Mouse (Mus musculus): ENCODE data around the gene Naxd. TPM values are rescaled to one million over a fixed set of nuclear protein-coding genes. Genes with fewer than 3 reads are reported as not detected.
"Not testable (repeated sequence)": the region's sequence is repeated elsewhere in the genome, so short reads cannot be mapped to it uniquely, and the experiment has no call there.

Gene Naxd
- polyA plus RNA-seq, 1 experiment from 2014 or later, result 105 TPM

- under 1% methylated on average over 53 of the region's 53 CpGs for WGBS
- Histone ChIP-seq H3K27ac (peak within 1 kb of the TSS; percentile 94), H3K27me3 (replicated peaks) (no peaks in the 10 kb centered on the region), H3K4me2 (peak within 1 kb of the TSS; percentile 88), H3K36me3 (no peaks in the 10 kb centered on the region), H3K4me1 (peaks cover 15% of the 10 kb centered on the region), H3K9ac (peak within 1 kb of the TSS; percentile 97), H3K9me3 (no peaks in the 10 kb centered on the region), H3K4me3 (replicated peaks) (peak within 1 kb of the TSS; percentile 92)
- peak; percentile 82 for ATAC-seq (ENCODE audit: insufficient read depth, low FRiP score, low read depth)
Measured at GRCm38 (mm10) chr8:11550281-11550948, 53.1 kb downstream of the Naxd start, which contains the start of gene Cars2. TSS of gene Cars2 (minus strand) at chr8:11550783.

DNA sequence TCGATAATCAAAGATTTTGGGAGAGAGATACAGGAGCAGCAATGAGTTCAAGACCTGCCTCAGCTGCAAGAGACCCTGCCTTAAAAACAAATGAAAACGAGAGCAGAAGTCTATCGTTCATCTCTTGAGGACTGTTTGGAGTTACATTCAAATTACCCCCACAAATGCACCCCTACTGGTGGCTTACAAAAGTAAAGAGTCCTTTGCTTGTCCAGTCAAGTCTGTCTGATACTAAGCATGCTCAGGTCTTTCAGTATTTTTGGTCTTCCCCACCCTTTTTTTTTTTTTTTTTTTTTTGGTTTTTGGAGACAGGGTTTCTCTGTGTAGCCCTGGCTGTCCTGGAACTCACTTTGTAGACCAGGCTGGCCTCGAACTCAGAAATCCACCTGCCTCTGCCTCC, 54.2 kb downstream of the Naxd start:
- H3K27me3 ChIP-seq (replicated peaks); H3K9ac ChIP-seq; ATAC-seq (ENCODE audit: insufficient read depth, low FRiP score, low read depth); H3K27ac ChIP-seq; H3K36me3 ChIP-seq; H3K4me2 ChIP-seq; H3K9me3 ChIP-seq; H3K4me3 ChIP-seq (replicated peaks): not testable (repeated sequence)
- 80% methylated on average over 4 of the region's 4 CpGs for WGBS
- peaks cover 15% of the 10 kb centered on the region for H3K4me1 ChIP-seq

DNA sequence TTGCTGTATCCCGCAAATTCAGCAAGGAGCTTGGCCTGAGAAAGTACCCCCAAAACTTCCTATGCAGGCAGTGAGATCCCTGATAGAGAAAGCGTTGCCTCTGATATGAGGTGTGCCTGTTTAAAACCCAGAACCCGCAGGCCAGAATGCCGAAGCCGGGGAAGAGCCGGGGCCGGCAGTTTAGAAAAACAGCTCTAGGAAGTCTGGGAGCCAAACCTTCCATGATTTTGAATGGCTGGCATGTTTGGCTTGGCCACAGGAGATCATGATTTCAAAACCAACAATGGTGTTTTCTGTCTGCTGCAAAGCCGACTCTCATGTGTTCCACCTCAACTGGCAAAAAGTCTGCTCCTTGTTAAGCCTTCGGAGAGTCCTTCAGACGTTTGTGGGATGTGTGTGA, 55.1 kb downstream of the Naxd start:
- Histone ChIP-seq H3K9me3 (no peaks in the 10 kb centered on the region), H3K4me2 (no peak overlapping the region), H3K36me3 (no peaks in the 10 kb centered on the region), H3K4me1 (peaks cover 15% of the 10 kb centered on the region), H3K9ac (no peak overlapping the region), H3K27ac (no peak overlapping the region), H3K4me3 (replicated peaks) (no peak overlapping the region), H3K27me3 (replicated peaks) (no peaks in the 10 kb centered on the region)
- ATAC-seq (ENCODE audit: insufficient read depth, low FRiP score, low read depth), result no peak
- WGBS, result 83% methylated on average over 10 of the region's 10 CpGs

- ATAC-seq (ENCODE audit: insufficient read depth, low FRiP score, low read depth), result peak; percentile 74
- H3K9ac ChIP-seq, result peak within 1 kb of the TSS; percentile 96
- no peaks in the 10 kb centered on the region for H3K9me3 ChIP-seq
- peak within 1 kb of the TSS; percentile 93 for H3K4me3 ChIP-seq (replicated peaks)
- H3K4me2 ChIP-seq, result peak within 1 kb of the TSS; percentile 85
- peaks cover 24% of the 10 kb centered on the region for H3K4me1 ChIP-seq
- under 1% methylated on average over 52 of the region's 52 CpGs for WGBS
- H3K27ac ChIP-seq, result peak within 1 kb of the TSS; percentile 100
- H3K27me3 ChIP-seq (replicated peaks), result no peaks in the 10 kb centered on the region
- H3K36me3 ChIP-seq, result no peaks in the 10 kb centered on the region
Measured at GRCm38 (mm10) chr8:11554799-11555719, 57.8 kb downstream of the Naxd start, which contains the start of gene Ing1. TSS of gene Ing1 (plus strand) at chr8:11555571.

DNA sequence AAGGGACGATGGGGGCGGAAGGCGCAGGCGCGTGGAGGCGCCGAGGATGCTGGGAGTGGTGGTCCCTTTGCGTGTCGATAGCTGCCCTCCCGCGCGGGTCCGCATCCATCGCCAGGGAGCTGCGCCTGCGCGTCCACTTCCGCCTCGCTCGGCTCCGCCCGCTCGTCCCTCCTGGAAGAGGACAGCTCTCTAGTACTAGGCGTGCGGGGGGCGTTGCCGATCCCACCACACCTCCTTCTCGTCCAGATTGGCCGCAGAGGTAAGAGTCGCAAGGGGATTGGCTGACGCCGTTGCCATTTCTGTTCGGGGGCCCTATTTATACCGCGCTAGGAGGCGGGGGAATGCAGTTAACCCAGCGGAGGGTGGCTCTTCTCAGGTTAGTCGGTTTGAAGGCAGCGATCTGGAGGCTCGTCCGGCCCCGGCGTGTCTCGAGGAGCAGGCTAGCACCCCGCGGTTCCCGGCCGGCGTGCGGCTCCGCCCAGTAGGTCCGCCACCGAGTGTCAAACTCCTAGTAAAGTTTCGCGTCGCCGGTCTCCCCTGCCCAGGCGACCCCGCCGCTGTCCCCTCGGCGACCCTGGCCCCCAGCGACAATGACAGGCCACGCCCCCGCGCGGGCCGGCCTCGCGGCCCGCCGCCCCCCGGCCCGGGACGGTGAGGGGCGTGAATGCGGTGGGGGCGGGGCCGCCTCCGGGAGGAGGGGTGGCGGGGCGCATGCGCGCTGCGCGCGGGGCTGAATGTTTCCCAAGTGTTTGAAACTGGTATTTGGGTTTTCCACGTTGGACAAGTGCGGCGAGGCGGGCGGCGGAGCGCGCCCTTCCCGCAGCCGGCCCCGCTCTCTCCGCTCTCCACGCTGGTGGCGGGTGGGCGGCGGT, 58.6 kb downstream of the Naxd start:
- Histone ChIP-seq H3K27ac (peak overlapping the region; percentile 100), H3K9me3 (no peaks in the 10 kb centered on the region), H3K36me3 (no peaks in the 10 kb centered on the region), H3K4me1 (peaks cover 24% of the 10 kb centered on the region), H3K4me3 (replicated peaks) (peak overlapping the region; percentile 93), H3K27me3 (replicated peaks) (no peaks in the 10 kb centered on the region), H3K9ac (peak overlapping the region; percentile 96), H3K4me2 (peak overlapping the region; percentile 85)
- peak; percentile 88 for ATAC-seq (ENCODE audit: insufficient read depth, low FRiP score, low read depth)
- under 1% methylated on average over 92 of the region's 103 CpGs for WGBS

DNA sequence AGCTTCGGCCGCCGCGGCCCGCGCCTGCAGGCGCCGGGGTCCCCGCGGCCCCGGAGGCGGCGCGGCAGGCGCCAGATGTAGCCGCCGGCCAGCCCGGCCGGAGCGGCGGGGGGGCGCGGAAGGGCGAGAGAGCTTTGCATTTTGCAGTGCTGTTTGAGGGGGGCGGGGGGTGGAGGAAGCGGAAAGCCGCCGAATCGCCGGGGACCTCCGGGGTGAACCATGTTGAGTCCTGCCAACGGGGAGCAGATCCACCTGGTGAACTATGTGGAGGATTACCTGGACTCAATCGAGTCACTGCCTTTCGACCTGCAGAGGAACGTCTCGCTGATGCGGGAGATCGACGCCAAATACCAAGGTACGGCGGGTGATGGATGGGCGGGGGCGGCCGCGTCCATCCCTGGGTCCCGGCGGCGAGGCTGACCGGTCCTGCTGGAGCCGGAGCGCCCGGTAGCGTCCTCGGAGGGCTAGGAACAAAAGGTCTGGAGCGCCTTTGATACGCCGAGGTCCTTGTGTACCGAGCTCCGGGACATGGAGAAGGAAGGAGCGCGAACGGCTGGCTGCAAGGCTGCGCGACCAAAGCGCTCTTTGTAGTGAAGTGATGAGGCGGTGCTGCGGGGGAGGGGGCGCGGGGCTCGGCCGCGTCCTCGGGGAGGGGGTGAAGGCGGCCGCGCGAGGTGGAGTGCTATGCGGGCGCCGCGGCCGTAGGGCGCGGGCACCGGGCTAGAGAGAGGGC, 59.6 kb downstream of the Naxd start:
- Histone ChIP-seq H3K36me3 (0 out of 2 replicates have a peak, but pooled peaks cover 6% of the 10 kb centered on the region), H3K4me2 (peak overlapping the region; percentile 85), H3K27me3 (replicated peaks) (no peaks in the 10 kb centered on the region), H3K9ac (peak overlapping the region; percentile 96), H3K4me1 (peaks cover 21% of the 10 kb centered on the region), H3K4me3 (replicated peaks) (peak overlapping the region; percentile 93), H3K27ac (peak overlapping the region; percentile 100), H3K9me3 (no peaks in the 10 kb centered on the region)
- ATAC-seq (ENCODE audit: insufficient read depth, low FRiP score, low read depth), result no peak
- under 1% methylated on average over 84 of the region's 85 CpGs for WGBS

- H3K27me3 ChIP-seq (replicated peaks), result no peaks in the 10 kb centered on the region
- ATAC-seq (ENCODE audit: insufficient read depth, low FRiP score, low read depth), result no peak
- no peaks in the 10 kb centered on the region for H3K9me3 ChIP-seq
- peak overlapping the region; percentile 93 for H3K4me3 ChIP-seq (replicated peaks)
- peaks cover 21% of the 10 kb centered on the region for H3K4me1 ChIP-seq
- under 1% methylated on average over 32 of the region's 32 CpGs for WGBS
- H3K27ac ChIP-seq, result peak overlapping the region; percentile 100
- H3K36me3 ChIP-seq, result 0 out of 2 replicates have a peak, but pooled peaks cover 10% of the 10 kb centered on the region
- peak overlapping the region; percentile 85 for H3K4me2 ChIP-seq
- H3K9ac ChIP-seq, result peak overlapping the region; percentile 96
Measured at GRCm38 (mm10) chr8:11557424-11557767, 60.1 kb downstream of the Naxd start.

DNA sequence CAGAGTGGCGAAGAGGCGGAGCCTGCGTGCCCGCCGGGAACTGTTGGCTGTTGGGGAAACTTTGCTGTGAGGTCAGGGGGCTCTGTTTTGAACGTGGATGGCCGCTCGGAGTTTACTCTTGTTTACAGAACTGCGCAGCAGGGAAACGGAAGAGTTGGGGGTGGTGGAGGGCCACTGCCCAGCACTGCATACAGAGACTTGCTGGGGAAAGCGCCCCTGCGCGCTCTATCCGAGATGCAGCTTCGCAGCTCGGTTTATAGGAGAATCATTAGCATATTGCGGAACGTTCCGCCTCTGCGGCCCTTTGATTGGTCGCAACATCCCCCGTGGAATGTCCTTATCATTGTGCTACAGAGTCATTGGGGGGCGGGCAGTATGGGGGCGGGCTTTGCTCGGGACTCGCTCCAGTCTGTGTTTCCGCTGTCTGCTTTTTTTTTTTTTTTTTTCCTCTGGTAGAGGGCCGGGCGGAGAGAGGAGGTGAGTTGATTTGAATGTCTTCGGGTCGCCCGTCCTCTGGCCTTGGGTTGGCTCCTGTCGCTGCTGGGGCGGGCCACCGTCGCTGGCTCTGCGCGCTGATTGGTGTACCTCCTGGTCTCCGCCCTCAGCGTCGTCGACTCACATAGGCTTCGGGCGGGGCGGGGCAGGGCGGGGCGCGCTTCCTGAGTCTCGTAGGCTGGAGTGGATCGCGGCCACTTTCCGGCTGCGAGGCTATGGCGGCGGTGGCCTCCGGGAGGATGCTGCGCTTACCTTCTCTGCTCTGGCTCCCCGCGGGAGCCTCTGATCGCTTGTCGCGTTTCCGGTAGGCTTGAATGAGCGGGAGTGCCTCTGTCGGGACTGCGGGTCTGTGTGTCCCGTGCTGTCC, 60.7 kb downstream of the Naxd start:
- Histone ChIP-seq H3K9me3 (no peaks in the 10 kb centered on the region), H3K4me2 (peak overlapping the region; percentile 85), H3K4me1 (peaks cover 21% of the 10 kb centered on the region), H3K36me3 (0 out of 2 replicates have a peak, but pooled peaks cover 10% of the 10 kb centered on the region), H3K9ac (peak overlapping the region; percentile 96), H3K27ac (peak overlapping the region; percentile 100), H3K27me3 (replicated peaks) (no peaks in the 10 kb centered on the region), H3K4me3 (replicated peaks) (peak overlapping the region; percentile 93)
- ATAC-seq (ENCODE audit: insufficient read depth, low FRiP score, low read depth), result peak; percentile 80
- 0% methylated on average over 67 of the region's 67 CpGs for WGBS

DNA sequence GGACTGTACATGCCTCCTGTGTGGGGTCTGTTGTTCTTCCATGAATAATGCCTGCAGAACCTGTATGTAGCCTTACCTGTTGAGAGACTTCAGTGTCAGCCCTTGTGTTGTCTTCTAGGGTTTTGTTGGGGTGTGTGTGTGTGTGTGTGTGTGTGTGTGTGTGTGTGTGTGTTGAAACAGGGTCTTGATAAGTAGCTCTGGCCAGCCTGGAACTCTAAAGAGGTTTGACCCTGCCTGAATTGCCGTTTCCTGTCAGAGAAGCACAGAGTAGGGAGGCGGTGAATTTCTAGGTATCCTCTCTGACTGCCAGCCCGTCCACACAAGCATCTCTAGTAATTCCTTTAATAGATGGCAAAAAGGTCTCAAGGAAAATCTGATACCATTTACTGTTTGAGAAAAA, 62.2 kb downstream of the Naxd start:
- 64% methylated on average over 3 of the region's 3 CpGs for WGBS
- H3K36me3 ChIP-seq, result peaks cover 23% of the 10 kb centered on the region
- H3K4me1 ChIP-seq, result peaks cover 14% of the 10 kb centered on the region; the same call in 1 of the 2 replicates
- no peaks in the 10 kb centered on the region for H3K27me3 ChIP-seq (replicated peaks)
- H3K4me3 ChIP-seq (replicated peaks), result no peak overlapping the region
- no peak for ATAC-seq (ENCODE audit: insufficient read depth, low FRiP score, low read depth)
- no peak overlapping the region for H3K27ac ChIP-seq
- no peaks in the 10 kb centered on the region for H3K9me3 ChIP-seq
- H3K4me2 ChIP-seq, result peak overlapping the region; percentile 62; the same call in 1 of the 2 replicates
- no peak overlapping the region for H3K9ac ChIP-seq

- Histone ChIP-seq H3K4me2 (no peak overlapping the region), H3K27me3 (replicated peaks) (no peaks in the 10 kb centered on the region), H3K9ac (no peak overlapping the region), H3K9me3 (no peaks in the 10 kb centered on the region), H3K4me3 (replicated peaks) (no peak overlapping the region), H3K36me3 (peaks cover 30% of the 10 kb centered on the region), H3K4me1 (peaks cover 14% of the 10 kb centered on the region; the same call in 1 of the 2 replicates), H3K27ac (no peak overlapping the region)
- 77% methylated on average over 9 of the region's 9 CpGs for WGBS
- no peak for ATAC-seq (ENCODE audit: insufficient read depth, low FRiP score, low read depth)
Measured at GRCm38 (mm10) chr8:11560220-11560619, 62.9 kb downstream of the Naxd start.
